Mouse (Mus musculus) bone marrow macrophage, adult 2 months (primary cell): Measurements from ENCODE around the gene Notum.

Experiments
- CTCF ChIP-seq: IDR thresholded peaks from 2 replicates; pipeline ENCODE4 v1.5.1; 2012; ENCODE audit warnings: low read depth, mild to moderate bottlenecking, low read length, moderate library complexity
- POLR2A ChIP-seq: IDR thresholded peaks from 2 replicates; pipeline ENCODE4 v1.6.1; 2012; ENCODE audit warnings: mild to moderate bottlenecking, low read depth, low read length, borderline replicate concordance

DNA sequence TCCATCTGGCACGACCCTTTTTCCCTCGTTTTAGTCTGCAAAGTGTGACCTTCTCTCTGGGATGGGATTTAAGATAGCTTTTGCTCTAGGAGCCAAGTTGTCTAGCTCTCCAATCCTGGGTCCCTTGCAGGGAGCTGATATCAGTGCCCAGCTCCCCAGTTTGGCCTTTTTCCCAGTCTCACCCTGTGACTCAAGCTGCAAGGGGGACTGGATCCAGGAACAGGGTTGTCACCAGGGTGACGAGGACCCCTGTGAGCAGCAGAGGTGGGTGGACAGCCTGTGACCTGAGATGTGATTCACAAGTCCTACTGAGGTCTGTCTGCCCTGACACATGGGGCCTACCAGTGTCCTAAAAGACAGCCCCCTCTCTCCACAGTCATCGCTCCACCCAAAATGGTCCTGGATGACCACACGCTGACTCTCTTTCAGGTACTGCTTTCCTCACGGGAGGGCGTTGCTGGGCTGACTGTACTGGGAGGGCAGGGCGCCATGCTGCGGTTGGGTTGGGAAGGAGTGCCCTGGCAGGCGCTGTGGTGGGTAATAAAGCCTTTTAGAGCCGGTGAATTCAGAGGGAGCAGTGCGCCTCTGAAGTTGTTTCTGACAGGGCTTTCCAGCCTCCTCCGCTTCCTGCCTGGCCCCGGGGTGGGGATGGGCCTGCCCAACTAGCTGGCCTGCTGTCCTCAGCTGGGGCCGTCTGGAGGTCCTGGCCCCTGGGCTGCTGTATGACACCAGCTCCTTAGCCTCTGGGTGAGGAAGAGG, 42.9 kb upstream of the Notum start:
- TF ChIP-seq CTCF: no peak
- TF ChIP-seq POLR2A: no peak
